In genomic region chr10:17476720-17477119, GRCm38 (mm10) we compare ENCODE assay signal across 11 mouse cellular contexts.
DNase-seq lines count a peak whose midpoint lies in the region; TF ChIP-seq lines count a peak whose summit lies in the region.
"Had no signal": no experiment of that assay in that cellular context is flagged by ENCODE, and none has a peak within 500 bp of the region (broad histone marks: within the 10 kb centered on the region; RNA-seq: fewer than 3 reads in every experiment).

No protein-coding gene starts in this region.

- no peak for TF ChIP-seq CTCF in lung, adult 2 months (IDR thresholded peaks at IDR 0.05; ENCODE audit: insufficient read depth, low read length)

- H3K4me3 ChIP-seq in lung, adult 2 months (replicated peaks; ENCODE audit: extremely low read depth, low read depth, low read length), result no peak overlapping the region
- H3K4me3 ChIP-seq: embryonic facial prominence, embryonic 10.5 days; myocyte had no signal

- no peaks in the 10 kb centered on the region for H3K4me1 ChIP-seq in lung, adult 2 months (ENCODE audit: control insufficient read depth, insufficient read depth, low read length)

- TF ChIP-seq POLR2A in lung, adult 2 months (IDR thresholded peaks at IDR 0.05; ENCODE audit: borderline replicate concordance, extremely low read depth, low read depth, low read length), result no peak

- DNase-seq in adrenal gland, adult 2 months, result peak; percentile 73
- no peak for DNase-seq in adrenal gland, postnatal 4 days (ENCODE audit: low spot score in 2 of 2)
- peak; percentile 50 to 59 for DNase-seq in lung, adult 18-20 months
- no peak for DNase-seq in lung, adult 2 months
- peak; percentile 36 to 49 for DNase-seq in heart, postnatal 14 days
- peak; percentile 54 for DNase-seq in skeletal muscle tissue, adult 2 months (ENCODE audit: low read depth, low spot score)
- no peak for DNase-seq in thymus, postnatal 25 days
- no peak for DNase-seq in embryo, embryonic 10 days (ENCODE audit: low spot score)
- DNase-seq: cerebellum, adult 18-20 months had no signal

- intact Hi-C loops in heart, postnatal 14 days (cut with DNase I), result no loop called here

- WGBS in lung, adult 2 months, result 68% methylated on average over 6 of the region's 6 CpGs

Comparison
In these comparisons a context has a peak if more than half of its experiments do, and no peak if none do; other contexts are left out.
1. DNase-seq: peak in adrenal gland, adult 2 months (single experiment), lung, adult 18-20 months (2 of 2), heart, postnatal 14 days (2 of 2) and skeletal muscle tissue, adult 2 months (single experiment); none in adrenal gland, postnatal 4 days (0 of 2), lung, adult 2 months (single experiment), thymus, postnatal 25 days (single experiment) and embryo, embryonic 10 days (single experiment).